ENCODE assay signal across 14 mouse cellular contexts in the genomic region with DNA sequence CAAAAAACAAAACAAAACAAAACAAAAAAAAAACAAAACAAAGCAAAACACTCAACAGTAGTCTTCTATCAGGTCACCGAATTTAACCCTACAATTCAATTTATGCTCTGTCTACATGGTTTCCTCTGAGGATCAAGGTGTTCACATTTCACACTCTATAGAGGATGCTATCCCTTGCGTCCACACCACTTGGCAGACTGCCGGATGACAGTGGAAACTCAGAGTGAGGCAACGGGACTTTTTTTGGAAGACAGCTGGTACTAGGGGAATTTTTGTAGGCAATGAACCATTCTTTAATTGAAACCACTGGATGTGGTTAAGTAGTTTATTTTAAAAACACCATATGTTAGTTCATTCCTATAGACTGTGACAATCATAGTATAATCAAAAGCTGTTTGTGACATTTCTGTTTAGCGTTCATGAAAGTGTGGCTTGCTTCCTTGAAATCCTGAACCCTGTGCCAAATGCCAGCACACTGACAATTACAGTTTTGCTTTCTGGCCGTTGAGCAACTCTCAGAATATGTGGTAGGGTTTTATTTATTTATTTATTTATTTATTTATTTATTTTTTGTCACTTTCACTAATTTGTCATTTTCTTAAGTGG.
DNase-seq lines count a peak whose midpoint lies in the region; ATAC-seq lines count a peak whose summit lies in the region.
"Had no signal": no experiment of that assay in that cellular context is flagged by ENCODE, and none has a peak within 500 bp of the region (broad histone marks: within the 10 kb centered on the region; RNA-seq: fewer than 3 reads in every experiment).

No protein-coding gene starts in this region.

- H3K36me3 ChIP-seq in lung, embryonic 16.5 days (ENCODE audit: control insufficient read depth, insufficient read depth, low read length) = no peaks in the 10 kb centered on the region
- H3K36me3 ChIP-seq: liver, embryonic 15.5 days; neural tube, embryonic 12.5 days had no signal

- H3K27ac ChIP-seq in lung, embryonic 16.5 days (ENCODE audit: low read length) = no peak overlapping the region
- H3K27ac ChIP-seq: liver, embryonic 15.5 days; neural tube, embryonic 12.5 days had no signal

- DNase-seq in gastrocnemius, adult 18-20 months (ENCODE audit: low spot score) = peak; percentile 53
- no peak for DNase-seq in gastrocnemius, postnatal 4 days (ENCODE audit: low spot score in 2 of 2)
- no peak for DNase-seq in lung, postnatal 25 days (ENCODE audit: low spot score)
- peak; percentile 74 for DNase-seq in NIH3T3 (ENCODE audit: low read depth)
- DNase-seq in cerebellum, postnatal 14 days = peak; percentile 48 to 49
- DNase-seq in kidney, adult 8-10 months = no peak
- DNase-seq: embryo, embryonic 11 days; left cerebral cortex, postnatal 4 days had no signal

- peaks cover 7% of the 10 kb centered on the region; the same call in 1 of the 2 replicates for H3K4me1 ChIP-seq in lung, embryonic 16.5 days (replicated peaks; ENCODE audit: control insufficient read depth, insufficient read depth, low read length)
- H3K4me1 ChIP-seq: neural tube, embryonic 12.5 days had no signal

- no peak overlapping the region for H3K9ac ChIP-seq in lung, embryonic 16.5 days (ENCODE audit: low read length)
- H3K9ac ChIP-seq: liver, embryonic 15.5 days; neural tube, embryonic 12.5 days had no signal

- H3K4me2 ChIP-seq in lung, embryonic 16.5 days (ENCODE audit: low read depth, low read length) = no peak overlapping the region
- H3K4me2 ChIP-seq: liver, embryonic 15.5 days; neural tube, embryonic 12.5 days had no signal

- no peak overlapping the region for H3K4me3 ChIP-seq in lung, embryonic 16.5 days (ENCODE audit: low read length)
- H3K4me3 ChIP-seq: erythroblast, embryonic 14.5 days; liver, embryonic 15.5 days; neural tube, embryonic 12.5 days had no signal

- 53% methylated on average over 6 of the region's 6 CpGs for WGBS in lung, embryonic 16.5 days

- no peaks in the 10 kb centered on the region for H3K27me3 ChIP-seq in lung, embryonic 16.5 days (ENCODE audit: control insufficient read depth, insufficient read depth, low read depth, low read length)
- H3K27me3 ChIP-seq: CH12.LX; liver, embryonic 15.5 days; neural tube, embryonic 12.5 days had no signal

- ATAC-seq in lung, embryonic 16.5 days (ENCODE audit: low read depth) = peak; percentile 72; the same call in 1 of the 2 replicates
- ATAC-seq: forebrain, embryonic 16.5 days had no signal

- H3K9me3 ChIP-seq in lung, embryonic 16.5 days (ENCODE audit: control insufficient read depth, low read length) = no peaks in the 10 kb centered on the region
- H3K9me3 ChIP-seq: liver, embryonic 15.5 days; neural tube, embryonic 12.5 days had no signal

Comparison
In these comparisons a context has a peak if more than half of its experiments do, and no peak if none do; other contexts are left out.
1. DNase-seq: peak in gastrocnemius, adult 18-20 months (single experiment), NIH3T3 (single experiment) and cerebellum, postnatal 14 days (2 of 2); none in gastrocnemius, postnatal 4 days (0 of 2), lung, postnatal 25 days (single experiment) and kidney, adult 8-10 months (0 of 2).